Mouse (Mus musculus) mouse trophoblast stem cell (cell line): Measurements from ENCODE around the gene Pop5.

Experiments used
- in situ Hi-C, 2 experiments: fragments of 300-500 bp; cut with MseI, MboI; formaldehyde crosslinking; loops; 2 replicates in 1 of 2; 3 replicates in 1 of 2; pipeline ENCODE4 v1.15.1; 2025

Gene Pop5

DNA sequence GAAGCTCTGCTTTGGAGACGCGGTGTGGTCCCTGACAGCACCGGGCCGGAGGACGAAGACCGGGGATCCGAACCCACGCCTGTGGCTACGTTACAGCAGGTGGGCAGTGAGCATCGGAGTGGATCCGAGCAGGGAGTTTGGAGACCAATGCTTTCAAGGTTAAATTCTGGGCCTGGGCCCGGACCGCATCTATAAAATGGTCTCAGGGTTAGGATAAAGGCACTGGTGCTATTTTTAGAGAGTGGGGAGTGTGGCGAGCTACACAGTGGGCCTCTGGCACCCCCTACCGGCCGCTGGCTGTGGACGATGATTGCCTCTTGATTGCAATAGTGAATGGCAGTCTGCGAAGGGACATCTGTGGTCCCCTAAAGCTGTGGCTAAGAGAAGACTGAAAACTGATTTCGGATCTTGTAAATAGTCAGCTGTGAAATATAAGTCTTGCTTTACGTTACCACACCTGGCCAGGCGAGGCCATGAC lies at the start of gene Pop5:
TSS of gene Pop5 (plus strand) at position 51 of the 478 bp plus-strand sequence.
- in situ Hi-C loops, result no loop called here

DNA sequence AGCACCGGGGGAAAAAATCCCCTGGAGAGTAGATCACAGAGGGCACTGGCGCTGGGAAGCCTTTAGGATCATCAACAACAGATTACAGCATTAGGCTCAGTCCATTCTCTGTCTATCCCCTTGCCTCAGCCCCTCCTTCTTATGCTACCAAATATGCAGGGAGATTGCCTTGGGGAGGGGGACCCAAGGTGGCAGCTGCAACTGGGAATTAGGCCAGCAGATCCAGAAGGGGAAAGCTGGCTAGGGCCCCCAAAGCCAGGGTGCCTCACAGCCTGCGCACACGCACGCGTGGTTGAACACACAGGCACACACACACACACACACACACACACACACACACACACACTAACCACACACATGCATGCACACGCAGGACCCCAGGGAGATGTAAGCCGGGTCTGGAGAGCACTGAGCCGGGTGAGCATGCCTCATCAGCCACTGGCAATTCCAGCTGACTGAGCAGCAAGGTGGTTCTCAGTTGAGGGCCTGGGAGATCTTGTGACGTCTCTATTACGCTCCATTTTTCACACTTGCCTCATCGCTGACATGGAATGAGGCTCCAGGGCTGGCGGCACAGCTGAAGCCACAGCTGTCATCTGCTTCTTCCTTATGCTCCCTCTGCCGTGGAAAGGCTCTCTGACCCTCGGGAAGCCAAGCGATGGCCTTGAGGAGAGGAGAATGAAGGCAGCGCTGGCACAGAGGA lies 49.1 kb upstream of the Pop5 start:
- in situ Hi-C loops, result no loop called here

DNA sequence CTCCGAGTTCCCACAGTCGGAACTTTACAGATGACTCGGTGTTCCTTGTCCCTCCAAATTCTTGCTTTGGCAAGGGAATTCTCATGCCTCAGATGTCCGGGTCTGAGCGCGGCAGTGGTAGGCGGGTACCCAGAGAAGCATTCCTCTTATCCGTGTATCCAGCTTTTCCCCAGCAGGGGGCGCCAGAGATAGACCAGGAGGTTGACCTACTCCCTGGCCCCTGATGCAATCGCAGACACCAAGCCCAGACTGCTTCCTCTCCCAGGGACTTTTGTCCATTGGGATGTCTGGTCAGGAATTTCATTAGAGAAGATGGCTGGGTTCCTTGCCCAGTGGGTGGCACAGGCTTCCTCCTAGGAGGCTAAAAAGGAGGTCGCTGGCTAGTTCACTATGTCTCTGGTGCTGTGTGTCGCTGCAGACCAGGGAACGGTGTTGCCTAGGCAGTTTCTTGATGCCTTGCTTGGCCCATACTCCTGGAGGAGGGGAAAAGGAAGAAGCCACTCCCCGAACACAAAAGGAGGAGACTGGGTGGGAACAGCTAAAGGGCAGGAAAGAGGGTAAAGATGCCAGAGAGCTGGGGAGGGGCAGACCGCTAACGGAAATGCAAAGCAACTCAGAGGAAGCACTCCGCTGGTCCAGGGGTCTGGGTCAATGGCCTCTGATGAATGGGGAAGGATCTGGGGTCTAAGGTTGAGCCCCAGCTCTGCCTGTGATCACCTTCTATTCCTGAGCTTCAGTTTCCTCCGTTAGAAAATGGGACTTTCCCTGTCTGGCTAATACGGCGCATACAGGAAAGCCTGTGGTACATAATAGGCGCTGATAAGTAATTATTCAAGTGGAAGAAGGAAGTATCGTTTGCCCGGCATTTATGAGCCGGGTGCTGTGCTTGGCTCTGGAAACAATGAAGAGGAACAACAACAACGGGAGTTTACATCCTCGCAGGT lies 48.2 kb upstream of the Pop5 start:
- in situ Hi-C loops, result no loop called here

DNA sequence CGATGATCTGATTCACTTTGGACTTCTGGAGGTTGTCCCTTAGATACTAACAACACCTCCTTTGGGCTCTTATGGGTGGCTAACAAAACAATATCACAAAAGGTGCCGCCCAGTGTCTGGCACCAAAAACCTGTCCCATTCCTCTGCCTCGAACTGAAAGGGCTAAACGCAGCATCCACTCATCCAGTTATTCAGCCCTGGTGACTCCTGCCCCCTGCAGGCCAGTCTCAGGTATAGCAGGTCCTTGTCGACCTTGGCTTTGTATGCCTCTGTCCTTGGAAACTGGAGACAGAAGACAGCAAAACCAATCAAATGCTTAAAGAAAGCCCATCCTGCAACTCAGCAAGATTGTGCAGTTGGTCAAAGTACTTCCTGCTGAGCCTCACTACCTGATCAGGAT lies 46.8 kb upstream of the Pop5 start:
- in situ Hi-C loops, result no loop called here

DNA sequence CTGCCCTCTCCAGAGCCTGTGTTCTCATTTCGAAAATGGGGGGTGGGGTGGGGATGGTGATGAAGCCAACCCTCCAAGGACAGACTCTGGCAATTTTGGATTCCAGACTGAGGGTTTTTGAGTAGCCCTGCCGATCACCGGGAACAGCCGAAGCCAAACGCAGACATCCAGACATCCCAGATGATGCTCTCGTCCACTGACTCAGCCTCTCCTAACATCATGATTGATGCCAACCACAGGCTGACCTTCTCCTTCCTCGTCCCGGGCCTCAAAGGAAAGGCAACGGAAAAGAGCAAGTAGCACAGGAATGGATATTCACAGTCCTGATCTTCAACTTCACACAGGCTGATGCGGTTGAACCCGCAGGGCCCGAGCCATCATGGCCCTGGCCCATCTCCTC lies 45.6 kb upstream of the Pop5 start:
- in situ Hi-C loops, result no loop called here

DNA sequence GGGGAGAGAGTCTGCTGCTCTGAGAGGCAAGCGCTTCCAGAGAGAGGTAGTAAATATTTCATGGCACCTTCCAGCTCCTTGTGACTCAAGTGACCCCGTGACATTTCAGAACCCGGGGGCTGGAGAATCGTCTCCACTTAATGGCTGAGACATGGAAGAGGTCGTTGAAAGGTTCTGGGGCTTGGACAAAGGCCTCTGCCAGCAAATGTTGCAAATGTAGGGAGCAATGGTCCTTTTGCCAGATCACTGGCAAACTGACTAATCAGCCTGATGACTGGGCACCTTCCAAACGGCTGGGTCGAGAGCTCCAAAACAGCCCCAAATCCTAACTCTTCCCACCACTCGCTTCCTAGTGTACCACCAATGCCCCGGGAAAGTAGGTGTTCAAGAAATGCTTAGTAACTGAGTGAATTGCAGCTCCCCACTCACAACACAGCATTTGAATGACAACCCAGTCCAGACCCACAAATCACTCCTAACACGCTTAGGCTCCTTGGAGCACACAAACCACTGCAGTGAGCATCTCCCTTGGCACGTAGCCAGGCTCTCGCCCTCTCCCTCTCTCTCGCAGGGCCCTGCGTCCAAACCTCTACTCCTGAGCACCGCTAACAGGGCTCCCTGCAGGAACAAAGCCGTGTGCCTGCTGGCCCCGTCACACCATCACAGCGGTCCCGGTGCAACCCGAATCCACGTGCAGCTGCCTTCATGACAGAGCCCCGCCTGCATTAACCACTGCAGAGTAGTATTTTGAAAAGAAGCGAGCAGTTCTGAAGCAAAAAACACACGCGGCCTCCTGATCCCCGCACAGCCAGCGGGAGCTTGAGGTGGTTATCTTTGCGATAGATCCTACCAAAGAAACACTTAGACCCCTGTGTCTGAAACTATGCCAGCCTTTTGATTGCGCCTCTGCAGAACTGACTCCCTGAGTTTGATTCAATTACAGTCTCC lies 43.5 kb upstream of the Pop5 start:
- in situ Hi-C loops, result no loop called here

DNA sequence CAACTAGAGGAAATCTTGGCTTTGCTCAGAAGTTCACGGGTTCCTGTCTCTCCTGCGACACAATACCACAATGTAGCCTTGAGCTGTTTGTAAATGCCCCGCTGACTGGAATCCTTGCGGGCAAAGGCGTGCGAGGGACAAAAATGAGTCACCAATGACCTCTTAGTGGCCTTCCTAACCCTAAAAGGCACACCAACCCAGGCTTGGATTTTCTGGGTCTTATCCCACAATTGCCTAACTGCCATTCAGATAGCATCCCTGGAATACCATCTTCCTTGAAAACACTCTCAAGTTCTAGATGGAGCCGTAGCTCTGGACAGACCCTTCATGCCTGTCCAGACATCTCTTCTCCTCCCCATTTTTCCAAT lies 42.8 kb upstream of the Pop5 start:
- in situ Hi-C loops, result no loop called here

DNA sequence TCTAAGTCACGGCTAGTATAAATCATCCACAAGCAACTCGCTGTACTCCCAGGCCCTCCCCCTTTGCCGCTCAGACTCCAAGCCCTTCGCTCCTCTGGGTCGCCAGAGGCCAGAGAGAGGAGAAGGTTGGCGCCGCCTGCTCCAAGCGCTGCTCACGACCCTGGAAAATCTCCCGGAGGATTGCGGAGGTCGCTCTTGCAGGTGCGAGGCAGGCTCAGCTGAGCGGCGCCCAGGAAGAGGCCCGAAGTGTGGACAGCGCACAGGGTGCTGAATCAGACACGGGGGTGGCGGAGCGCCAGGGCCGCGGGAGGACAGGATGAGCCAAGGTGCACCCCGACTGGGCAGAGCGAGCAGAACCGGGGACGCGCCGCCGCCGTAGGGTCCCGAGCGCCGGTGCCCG lies 42.4 kb upstream of the Pop5 start:
- in situ Hi-C loops, result no loop called here

DNA sequence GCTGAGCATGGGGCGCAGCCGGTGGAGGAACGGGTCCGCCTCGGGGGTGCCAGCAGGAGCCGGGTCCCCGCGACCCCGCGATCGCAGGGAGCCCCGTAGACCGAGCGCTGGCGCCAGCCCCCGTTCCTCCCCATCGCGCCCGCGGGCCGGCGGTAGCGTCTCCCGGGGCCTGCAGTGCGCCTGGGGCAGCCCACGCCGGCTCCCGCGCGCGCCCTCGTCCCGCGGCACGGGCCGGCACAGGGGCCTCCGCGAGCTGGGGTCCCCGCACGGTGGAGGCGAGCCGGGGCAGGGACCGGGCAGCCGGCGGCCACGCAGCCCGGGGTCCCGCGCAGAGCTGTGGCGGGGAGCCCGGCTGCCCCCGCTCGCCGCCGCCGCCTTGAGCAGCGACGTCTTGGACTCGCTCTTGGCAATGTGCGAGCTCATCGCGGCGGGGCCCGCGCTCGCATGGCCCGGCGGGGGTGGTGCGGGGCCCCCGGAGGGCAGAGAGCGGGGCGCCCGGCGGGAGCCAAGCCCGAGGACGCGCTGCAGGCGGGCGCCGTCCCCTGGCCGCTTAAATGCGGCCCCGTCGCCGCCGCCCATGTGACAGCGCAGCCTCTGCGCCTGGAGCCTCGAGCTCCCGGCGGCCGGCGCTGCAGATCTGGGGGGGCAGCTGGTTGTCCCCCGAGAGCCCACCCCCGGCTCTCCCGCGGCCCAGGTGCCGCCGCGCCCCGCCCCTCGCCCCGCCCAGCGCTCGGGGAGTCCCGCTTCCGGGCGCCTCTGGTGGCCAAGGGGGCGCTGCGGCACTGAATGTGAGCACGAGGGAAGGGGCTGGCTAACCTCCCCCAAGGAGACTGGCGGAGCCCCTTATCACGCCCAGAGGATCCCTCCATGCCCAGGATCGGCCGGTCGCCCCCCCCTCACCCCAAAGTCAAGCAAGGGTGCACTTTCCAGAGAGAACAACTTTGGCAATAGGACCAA lies 41.7 kb upstream of the Pop5 start, which contains the start of gene Cabp1:
TSS of gene Cabp1 (minus strand) at position 713 of the 957 bp plus-strand sequence.
- in situ Hi-C loops, result no loop called here

DNA sequence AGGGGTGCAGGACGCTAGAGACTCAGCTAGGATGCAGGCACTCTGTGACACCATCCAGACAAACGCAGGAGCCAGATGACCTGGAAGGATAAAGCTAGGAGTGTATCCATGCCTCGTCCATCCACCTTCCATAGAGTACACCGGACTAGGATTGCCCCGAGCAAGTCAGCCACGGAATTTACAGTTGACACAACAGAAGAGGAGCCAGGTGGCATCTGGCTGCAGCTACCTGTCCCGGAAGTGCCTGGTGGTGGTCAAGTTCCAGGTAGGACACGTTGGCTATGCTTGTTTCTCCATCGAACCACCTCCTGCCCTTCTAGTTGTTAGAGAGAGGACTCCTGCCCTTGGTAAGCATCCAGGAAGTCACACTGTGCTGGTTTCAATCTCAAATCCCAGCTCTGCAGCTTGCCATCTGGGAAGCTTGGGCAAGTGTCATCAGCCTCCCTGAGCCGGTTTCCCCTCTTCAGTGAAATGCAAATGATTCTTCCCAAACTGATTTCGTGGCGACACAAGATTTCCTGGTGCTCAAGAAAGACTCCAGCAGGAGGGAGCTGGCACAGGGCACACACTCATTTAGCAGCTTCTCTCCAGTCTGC lies 40.9 kb upstream of the Pop5 start:
- in situ Hi-C loops, result no loop called here

DNA sequence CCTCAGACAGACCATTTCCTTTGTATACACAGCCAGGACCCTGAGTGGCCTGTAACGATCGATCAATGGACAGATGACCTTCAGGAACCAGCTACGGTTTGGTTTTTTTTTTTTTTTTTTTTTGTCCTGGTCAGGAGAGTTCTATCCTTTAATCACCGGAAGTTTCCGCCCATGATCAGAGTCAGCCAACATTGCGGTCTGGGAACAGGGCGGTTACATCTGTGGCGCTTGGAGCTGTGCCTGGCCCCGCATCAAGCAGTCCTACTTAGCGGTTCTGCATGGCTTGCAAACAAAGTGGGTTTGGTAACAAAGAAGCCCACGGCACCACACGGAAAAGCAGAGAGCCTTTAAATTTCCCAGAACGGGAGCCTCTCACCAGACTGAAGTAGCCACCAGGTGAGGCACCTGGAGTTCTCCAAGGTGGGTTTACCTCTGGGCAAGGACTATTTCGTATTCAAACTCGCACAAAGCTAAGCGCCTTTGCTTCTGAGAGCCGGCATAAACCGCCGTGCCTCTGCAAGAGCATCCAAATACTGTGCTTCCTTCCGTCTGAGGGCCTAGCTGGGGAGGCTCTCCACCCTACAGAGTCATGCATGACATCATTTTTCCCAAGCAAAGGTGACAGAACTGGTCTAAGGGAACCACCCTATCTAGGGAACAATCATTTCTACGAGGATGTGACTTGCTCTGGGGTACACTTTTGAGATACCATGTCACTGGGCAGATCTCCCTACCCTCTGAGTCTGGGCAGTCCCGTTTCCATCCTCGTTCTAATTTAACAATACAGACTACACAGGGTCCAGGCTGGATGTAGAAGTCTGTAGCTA lies 31.7 kb upstream of the Pop5 start:
- in situ Hi-C loops, result no loop called here

DNA sequence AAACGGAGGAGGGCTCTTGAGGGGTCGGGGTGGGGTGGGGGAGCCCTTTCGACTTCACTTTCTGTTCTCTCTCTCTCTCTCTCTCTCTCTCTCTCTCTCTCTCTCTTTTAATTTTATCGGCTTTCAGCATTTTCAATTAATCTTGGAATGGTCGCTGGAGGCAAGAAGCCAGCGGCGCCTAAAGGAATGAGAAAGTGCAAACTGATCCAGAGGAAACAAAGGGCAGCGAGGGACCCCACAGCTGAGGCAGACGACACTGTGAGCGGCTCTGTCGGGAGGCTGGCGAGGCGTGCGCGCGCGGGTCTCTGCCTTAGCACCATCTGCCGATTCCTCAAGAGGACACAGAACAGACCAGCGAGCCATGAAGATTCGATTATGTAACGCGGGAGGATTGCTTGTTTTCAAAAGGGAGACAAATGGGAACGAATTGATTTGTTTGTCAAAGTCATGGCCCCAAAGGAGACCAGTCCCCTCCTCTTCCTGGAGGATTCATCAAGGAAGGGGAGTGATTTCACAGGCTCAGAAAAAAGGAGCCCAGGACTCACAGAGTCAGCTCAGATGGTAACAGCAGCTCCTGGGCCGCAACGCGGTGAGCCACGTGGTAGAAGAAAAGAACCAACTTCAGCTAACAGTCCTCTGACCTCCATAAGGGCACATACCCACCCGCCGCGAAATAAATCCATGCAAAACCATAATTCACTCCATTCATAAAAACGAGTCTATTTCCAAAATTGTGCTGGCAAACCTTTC lies 30.9 kb upstream of the Pop5 start:
- in situ Hi-C loops, result no loop called here

DNA sequence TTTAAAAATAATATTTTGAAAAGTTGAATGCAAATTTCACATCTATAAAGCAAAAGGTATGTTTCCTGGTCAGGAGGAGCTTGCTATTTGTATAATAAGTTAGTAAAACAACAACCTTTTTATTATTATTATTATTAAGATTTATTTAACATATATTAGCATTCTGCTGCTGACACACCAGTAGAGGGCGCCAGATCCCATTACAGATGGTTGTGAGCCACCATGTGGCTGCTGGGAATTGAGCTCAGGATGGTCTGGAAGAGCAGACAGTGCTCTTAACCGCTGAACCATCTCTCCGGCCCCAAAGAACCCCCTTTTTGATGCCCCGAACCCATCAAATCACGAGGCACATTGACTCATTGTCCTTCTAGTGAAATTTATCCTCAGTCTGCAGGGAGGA lies 28.4 kb upstream of the Pop5 start:
- in situ Hi-C loops, result no loop called here

DNA sequence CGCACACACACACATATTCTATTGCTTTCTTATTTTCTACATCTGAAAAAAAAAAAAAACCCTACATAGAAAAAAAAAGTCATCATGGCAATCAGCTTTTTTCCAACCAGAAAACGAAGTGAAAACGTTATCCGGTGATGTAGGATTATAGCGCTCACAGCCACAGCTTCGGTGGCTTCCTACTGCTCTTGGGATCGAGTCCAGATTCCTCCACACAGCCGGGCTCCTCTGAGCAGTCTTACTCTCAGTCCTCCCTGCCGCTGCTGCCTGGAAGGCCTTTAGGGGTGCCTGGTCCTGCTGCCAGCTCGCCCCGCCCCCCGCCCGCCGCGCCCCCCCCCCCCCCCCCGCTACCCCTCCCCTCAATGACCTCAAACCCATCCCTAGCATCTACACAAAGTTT lies 27.7 kb upstream of the Pop5 start:
- in situ Hi-C loops, result no loop called here

DNA sequence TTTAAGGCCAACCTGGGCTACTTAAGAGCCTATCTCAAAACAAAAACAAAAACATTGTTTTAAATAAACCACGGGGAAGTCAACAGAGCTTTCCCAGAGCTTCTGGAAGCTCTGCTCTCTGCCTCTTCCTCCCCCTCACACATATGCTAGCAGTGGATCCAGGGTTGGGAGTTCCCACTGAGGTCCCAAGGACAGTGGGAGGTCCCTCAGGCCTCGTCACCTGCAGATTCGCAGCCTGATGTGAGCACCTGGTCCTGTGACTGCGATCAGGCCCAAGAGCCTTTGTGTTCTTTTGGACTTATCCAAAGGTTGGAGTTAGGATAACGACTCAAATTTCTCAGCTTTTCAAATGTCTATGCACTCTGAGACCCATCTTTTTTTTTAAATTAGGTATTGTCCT lies 27.0 kb upstream of the Pop5 start:
- in situ Hi-C loops, result no loop called here

DNA sequence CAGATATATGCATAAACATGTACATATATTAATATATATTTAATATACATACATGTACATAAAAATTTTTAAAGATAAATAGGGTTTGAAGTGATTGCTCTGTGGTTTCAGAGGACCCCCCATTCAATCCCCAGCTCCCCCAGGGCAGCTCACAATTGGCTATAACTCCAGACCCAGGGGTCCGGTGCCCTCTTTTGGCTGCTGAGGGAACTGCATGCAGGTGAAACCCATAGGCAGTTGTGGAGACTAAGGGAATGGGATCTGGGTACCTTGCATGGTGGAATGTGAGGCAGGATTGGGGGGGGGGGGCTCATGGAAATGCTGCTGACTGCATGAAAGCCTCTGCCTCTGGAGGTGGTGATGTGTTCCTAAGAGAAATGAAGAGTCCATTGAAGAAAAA lies 25.3 kb upstream of the Pop5 start:
- in situ Hi-C loops, result no loop called here

DNA sequence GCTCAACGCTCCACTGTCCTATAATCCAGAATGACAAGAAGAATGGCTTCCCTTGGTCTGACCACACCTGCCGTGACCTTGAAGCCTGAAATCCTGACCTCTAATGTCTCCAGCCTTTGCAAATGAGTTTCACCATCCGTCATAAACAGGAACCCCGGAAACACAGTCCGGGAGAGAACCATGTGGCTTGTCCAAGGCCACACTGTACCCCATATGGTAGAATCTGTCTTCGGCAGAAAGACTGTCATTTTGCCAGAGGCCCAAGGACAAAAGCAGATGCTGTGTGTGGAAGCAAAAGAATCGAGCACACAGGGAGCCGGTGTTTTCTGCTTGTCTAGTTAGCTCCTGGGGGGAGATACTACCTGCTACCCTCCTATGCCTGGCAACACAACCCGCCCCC lies 23.2 kb upstream of the Pop5 start:
- in situ Hi-C loops, result no loop called here

DNA sequence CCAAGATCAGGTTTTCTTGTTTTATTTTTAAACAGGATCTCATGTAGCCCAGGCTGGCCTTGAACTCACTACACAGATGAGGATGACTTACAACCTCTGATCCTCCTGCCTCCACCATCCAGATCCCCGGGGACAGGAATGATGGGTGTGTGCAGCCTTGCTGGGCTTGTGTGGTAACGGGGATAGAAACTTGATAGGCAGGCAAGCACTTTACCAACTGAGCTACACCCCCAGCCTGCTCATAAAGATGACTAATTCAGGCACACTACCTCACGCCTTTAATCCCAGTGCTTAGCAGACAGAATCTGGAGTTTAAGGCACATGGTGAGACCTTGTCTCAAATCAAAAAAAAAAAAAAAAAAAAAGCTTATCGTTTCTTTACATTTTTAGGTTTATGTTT lies 22.8 kb upstream of the Pop5 start:
- in situ Hi-C loops, result no loop called here

DNA sequence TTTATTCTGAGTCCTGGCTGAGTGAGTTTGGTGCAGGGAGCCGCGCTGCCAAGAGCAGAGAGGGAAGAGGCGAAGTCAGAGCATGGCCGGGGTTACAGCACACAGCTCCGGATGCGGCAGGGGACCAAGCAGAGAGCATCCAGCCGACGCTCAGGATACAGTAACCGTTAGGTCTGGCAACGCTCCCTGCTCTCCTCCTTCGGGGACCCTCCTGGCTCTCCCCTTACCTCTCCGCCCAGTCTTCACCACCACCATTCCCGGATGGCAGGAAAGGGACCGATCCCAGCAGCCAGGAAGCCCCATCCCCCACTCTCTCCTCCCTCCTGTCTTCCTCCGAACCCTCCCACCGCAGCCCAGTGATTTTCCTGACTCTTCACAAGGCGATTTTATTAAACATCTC lies 20.8 kb upstream of the Pop5 start:
- in situ Hi-C loops, result no loop called here
